Mouse (Mus musculus): ENCODE measurements around the gene Abhd13. TPM values are rescaled to one million over a fixed set of nuclear protein-coding genes. Genes with fewer than 3 reads are reported as not detected.
A peak's percentile ranks its signal among the peaks of the same experiment; 100 is the strongest.

Gene Abhd13
- polyA plus RNA-seq, 1 experiment from 2014 or later = 22.8 TPM

DNA sequence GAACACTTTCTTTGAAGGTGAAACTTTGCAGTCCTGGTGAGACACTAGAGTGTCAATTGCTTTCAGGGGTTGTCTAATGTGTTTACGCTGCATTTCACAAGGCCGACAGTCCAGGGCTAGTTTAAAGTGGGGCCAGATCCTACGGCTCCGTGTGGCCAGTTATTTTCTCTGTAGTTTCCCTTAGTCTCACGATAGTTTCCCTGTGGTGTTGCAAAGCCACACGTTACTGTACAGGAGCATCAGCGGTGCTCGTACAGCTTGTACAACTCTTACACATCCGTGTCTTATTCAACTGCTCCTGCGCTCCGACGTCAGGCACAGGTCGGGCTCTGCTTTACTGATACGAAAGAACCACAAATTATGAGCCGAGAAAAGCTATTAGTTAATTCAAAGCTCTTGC, 491 bp upstream of the Abhd13 start:
- ATAC-seq (ENCODE audit: insufficient number of reproducible peaks, insufficient read depth, low FRiP score, low TSS enrichment) = no peak
- H3K27ac ChIP-seq = no peak overlapping the region; the same call in 1 of the 2 replicates
- peaks cover 15% of the 10 kb centered on the region for H3K36me3 ChIP-seq
- peak overlapping the region; percentile 87 for H3K4me3 ChIP-seq
- peaks cover 26% of the 10 kb centered on the region for H3K4me1 ChIP-seq
- H3K9me3 ChIP-seq = no peaks in the 10 kb centered on the region
- H3K4me2 ChIP-seq (replicated peaks) = peak overlapping the region; percentile 78
- H3K9ac ChIP-seq = peak overlapping the region; percentile 40
- WGBS = 46% methylated on average over 15 of the region's 15 CpGs
- H3K27me3 ChIP-seq = no peaks in the 10 kb centered on the region

DNA sequence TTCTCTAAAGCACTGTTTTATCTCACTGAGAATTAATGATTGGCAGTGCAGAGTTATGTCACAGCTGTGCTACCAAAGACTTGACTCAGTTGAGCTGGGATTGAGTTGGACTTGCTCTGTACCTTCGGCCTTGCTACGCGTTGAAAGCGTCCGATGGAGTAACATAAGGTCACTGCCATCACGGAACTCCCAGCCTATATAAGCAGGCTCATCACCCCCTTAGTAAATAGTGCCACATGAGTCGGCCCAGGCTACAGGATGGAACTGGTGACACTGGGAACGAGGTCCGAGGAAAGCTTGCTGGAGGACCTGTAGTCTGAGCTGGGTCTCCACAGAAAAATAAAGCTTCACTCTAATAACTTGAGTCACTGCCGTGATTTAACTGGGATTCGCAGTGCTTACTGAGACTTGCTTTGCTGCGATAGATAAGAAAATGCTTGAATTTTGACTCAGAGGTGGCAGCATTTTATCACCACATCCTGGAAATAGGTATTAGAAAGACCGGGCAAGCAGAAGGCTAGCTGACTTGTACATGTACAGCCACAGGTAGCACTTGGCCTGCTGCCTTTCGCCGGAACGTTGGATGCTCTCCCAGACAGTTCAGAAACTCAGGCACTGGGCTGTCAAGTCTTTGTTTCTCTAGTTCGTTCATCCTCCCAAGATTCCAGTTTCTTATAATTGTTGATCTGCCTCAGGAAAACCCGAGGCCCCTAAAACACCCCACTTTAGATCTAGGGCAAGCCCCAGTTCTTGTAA, 1.1 kb downstream of the Abhd13 start:
- no peak overlapping the region for H3K27ac ChIP-seq
- no peaks in the 10 kb centered on the region for H3K9me3 ChIP-seq
- H3K4me3 ChIP-seq = peak overlapping the region; percentile 87
- peaks cover 26% of the 10 kb centered on the region for H3K4me1 ChIP-seq
- ATAC-seq (ENCODE audit: insufficient number of reproducible peaks, insufficient read depth, low FRiP score, low TSS enrichment) = no peak
- peak overlapping the region; percentile 78 for H3K4me2 ChIP-seq (replicated peaks)
- H3K9ac ChIP-seq = peak overlapping the region; percentile 86
- H3K27me3 ChIP-seq = no peaks in the 10 kb centered on the region
- no peaks in the 10 kb centered on the region; the same call in 1 of the 2 replicates for H3K36me3 ChIP-seq
- 58% methylated on average over 18 of the region's 18 CpGs for WGBS

DNA sequence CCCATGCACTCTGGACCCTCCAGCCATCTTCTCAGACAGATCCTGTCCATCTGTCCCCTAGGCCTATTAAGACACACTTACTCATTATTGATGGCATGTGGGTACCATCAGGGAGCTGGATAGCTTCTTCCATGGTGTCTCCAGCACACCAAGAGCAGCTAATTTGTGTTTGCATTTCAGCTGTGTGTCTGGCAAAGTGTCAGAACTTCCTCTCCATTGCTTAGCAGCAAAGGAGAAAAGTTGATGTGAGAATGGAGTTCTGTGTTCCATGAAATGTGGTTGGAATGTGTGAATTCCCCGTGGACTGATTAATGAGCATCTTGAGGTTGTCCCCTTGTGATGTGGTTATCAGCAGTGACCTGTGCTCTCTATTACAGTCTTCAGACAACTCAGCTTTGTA, 2.2 kb downstream of the Abhd13 start:
- Histone ChIP-seq H3K4me3 (no peak overlapping the region), H3K4me2 (replicated peaks) (no peak overlapping the region), H3K9ac (no peak overlapping the region), H3K27me3 (no peaks in the 10 kb centered on the region), H3K9me3 (no peaks in the 10 kb centered on the region), H3K27ac (no peak overlapping the region), H3K4me1 (peaks cover 26% of the 10 kb centered on the region), H3K36me3 (0 out of 2 replicates have a peak, but pooled peaks cover 4% of the 10 kb centered on the region)
- no peak for ATAC-seq (ENCODE audit: insufficient number of reproducible peaks, insufficient read depth, low FRiP score, low TSS enrichment)
- WGBS = 81% methylated on average over 1 of the region's 1 CpGs

DNA sequence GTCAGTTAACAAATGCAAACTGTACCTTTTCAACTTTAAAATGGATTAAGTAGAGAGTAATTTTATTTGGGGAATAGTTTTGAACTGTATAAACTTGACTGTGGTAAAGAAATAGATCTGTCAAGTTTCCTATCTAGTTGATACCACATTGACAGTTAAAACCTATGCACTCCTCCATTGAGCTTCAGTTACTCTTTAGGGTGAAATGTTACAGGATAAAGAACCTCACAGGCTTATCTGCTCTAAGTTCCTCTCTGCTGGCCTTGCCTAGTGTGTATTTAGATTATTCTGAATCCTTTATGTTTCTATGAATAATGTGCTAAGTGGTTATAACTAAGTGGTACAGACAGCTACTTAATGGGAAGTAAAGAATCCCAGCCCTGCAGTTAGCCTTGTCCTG, 2.7 kb downstream of the Abhd13 start:
- Histone ChIP-seq H3K27ac (no peak overlapping the region), H3K27me3 (no peaks in the 10 kb centered on the region), H3K9me3 (no peaks in the 10 kb centered on the region), H3K4me3 (no peak overlapping the region), H3K36me3 (0 out of 2 replicates have a peak, but pooled peaks cover 4% of the 10 kb centered on the region), H3K4me2 (replicated peaks) (no peak overlapping the region), H3K9ac (no peak overlapping the region), H3K4me1 (peaks cover 23% of the 10 kb centered on the region)
- no peak for ATAC-seq (ENCODE audit: insufficient number of reproducible peaks, insufficient read depth, low FRiP score, low TSS enrichment)

DNA sequence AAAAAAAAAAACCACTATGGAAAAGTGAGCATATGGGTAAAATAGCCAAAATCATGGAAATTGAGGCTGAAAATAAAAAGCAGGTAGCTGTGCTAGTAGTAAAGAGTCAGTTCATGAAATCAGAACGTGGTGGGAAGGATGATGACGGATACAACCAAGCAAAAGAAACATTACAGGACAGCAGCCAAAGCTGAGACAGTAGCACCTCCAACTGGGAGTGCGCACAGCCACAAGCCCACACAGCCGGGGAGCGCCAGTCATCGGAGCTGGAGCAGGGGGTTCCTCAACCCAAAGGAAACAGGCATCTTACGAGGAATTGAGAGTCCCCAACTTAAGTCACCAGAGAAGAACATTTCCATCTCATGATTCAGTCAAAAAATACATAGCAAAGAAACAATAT, 26.6 kb downstream of the Abhd13 start:
- no peak overlapping the region for H3K27ac ChIP-seq
- WGBS = 76% methylated on average over 7 of the region's 7 CpGs
- H3K9me3 ChIP-seq = no peaks in the 10 kb centered on the region
- peaks cover 10% of the 10 kb centered on the region for H3K27me3 ChIP-seq
- H3K9ac ChIP-seq = no peak overlapping the region
- no peaks in the 10 kb centered on the region for H3K36me3 ChIP-seq
- H3K4me2 ChIP-seq (replicated peaks) = no peak overlapping the region
- H3K4me1 ChIP-seq = peaks cover 6% of the 10 kb centered on the region
- no peak for ATAC-seq (ENCODE audit: insufficient number of reproducible peaks, insufficient read depth, low FRiP score, low TSS enrichment)
- no peak overlapping the region for H3K4me3 ChIP-seq

DNA sequence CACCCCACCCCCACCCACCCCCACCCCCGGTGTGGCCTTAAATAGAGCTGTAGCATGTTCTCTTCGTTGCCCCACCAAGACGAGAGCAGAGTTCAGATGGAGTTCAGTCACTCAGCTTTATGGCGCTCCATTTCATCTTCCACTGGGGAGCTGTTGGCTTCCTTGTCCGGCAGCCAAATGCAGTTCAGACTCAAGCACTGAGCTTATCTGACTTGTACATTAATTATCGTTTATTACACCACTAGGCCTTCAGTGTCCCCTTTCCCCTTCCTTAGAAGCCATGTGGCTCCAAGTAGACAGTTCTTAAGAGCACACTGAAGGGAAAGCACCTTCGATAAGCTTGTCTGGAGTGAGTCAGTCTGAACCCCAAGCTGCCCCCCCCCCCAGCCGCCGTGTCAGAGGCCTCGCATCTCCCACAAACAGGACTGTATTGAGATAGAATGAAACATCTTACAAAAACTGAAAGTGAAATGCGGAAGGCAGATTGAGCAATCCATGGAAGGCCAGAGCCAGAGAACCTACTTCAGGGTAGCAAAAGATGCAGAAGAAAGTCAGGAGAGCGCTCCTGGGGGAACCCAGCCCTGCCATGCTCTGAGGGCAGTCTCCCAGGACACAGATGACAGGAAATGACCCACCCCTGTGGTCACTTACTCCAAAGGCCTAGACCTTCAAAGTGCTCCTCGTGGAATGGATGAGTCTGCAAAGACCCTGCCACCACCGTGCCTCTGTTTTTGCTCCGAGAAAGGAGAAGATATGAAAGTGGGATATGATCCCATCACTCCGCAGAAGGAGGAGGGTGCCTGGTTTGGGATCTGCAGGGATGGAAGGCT, 28.9 kb downstream of the Abhd13 start, which contains the start of gene Tnfsf13b:
TSS of gene Tnfsf13b (plus strand) at position 312 of the 830 bp plus-strand sequence.
- Histone ChIP-seq H3K4me3 (peak within 1 kb of the TSS; percentile 41), H3K4me1 (peaks cover 6% of the 10 kb centered on the region), H3K36me3 (no peaks in the 10 kb centered on the region), H3K4me2 (replicated peaks) (peak within 1 kb of the TSS; percentile 86), H3K9ac (peak within 1 kb of the TSS; percentile 42; the same call in 1 of the 2 replicates), H3K9me3 (no peaks in the 10 kb centered on the region), H3K27me3 (peaks cover 10% of the 10 kb centered on the region), H3K27ac (no peak within 1 kb of the TSS)
- ATAC-seq (ENCODE audit: insufficient number of reproducible peaks, insufficient read depth, low FRiP score, low TSS enrichment) = no peak
- WGBS = 73% methylated on average over 16 of the region's 16 CpGs

DNA sequence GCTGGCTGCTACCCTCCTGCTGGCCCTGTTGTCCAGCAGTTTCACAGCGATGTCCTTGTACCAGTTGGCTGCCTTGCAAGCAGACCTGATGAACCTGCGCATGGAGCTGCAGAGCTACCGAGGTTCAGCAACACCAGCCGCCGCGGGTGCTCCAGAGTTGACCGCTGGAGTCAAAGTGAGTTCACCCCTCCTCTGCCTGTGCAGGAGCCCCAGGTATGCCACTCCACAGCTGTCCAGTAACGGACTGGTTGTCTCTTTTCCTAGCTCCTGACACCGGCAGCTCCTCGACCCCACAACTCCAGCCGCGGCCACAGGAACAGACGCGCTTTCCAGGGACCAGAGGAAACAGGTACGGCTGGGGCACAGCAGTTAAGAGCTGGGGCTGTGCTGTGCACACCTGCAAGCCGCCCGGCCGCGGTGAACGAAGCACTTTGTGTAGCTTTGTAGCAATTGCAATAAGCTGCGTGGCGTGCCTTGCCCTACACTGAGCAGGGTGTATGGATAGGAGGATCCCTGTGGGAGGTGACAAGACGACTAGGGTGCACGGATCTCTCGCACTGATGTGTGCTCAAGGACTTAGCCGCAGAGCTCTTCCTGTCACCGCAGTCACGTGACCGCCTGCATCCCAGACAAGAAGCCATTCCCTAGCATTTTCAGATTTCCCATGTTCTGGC, 29.6 kb downstream of the Abhd13 start:
- Histone ChIP-seq H3K9me3 (no peaks in the 10 kb centered on the region), H3K4me2 (replicated peaks) (peak overlapping the region; percentile 86), H3K27ac (no peak overlapping the region), H3K9ac (peak overlapping the region; percentile 42; the same call in 1 of the 2 replicates), H3K27me3 (peaks cover 10% of the 10 kb centered on the region), H3K36me3 (no peaks in the 10 kb centered on the region), H3K4me1 (peaks cover 6% of the 10 kb centered on the region), H3K4me3 (peak overlapping the region; percentile 41)
- WGBS = 5% methylated on average over 29 of the region's 29 CpGs
- ATAC-seq (ENCODE audit: insufficient number of reproducible peaks, insufficient read depth, low FRiP score, low TSS enrichment) = peak; percentile 60

DNA sequence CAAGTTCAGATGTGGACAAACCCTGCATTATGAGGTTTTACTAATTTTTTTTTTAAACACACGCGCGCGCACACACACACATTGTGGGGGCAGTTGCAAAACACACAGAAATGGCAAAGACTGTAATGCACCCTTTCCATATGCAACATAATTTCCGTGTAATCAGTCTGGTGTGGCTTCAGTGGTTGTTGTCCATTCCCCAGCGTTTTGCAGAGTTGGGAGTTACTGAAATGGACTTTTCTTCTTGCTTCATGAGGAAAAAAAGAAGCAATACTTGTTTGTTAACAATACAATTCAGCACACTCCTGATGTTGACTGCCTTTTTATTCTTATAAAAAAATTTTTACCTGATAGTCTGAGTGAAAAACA, 30.1 kb downstream of the Abhd13 start:
- Histone ChIP-seq H3K4me1 (peaks cover 6% of the 10 kb centered on the region), H3K27me3 (peaks cover 10% of the 10 kb centered on the region), H3K9me3 (no peaks in the 10 kb centered on the region), H3K4me2 (replicated peaks) (peak overlapping the region; percentile 86), H3K27ac (no peak overlapping the region), H3K36me3 (no peaks in the 10 kb centered on the region), H3K9ac (no peak overlapping the region), H3K4me3 (peak overlapping the region; percentile 41; the same call in 1 of the 2 replicates)
- WGBS = 46% methylated on average over 6 of the region's 6 CpGs
- no peak for ATAC-seq (ENCODE audit: insufficient number of reproducible peaks, insufficient read depth, low FRiP score, low TSS enrichment)

DNA sequence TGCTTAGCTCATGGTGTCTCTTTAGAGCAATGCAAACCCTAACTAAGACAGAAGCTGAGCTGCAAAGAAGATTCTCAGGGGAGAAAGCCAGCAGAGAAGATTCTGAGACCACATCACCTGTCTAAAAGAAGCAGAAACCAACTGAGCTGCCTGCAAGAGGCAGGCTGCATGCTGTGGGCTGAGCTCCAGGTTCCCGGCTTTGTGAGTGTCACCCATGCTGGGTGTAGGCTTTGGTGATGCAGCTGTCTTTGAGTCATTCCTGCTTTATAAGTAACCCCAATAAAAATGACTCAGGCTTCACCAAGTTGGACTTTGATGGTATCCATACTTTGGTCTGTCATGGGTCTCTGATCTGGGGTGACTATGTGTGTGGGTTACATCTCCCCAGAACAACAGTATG, 38.7 kb downstream of the Abhd13 start:
- Histone ChIP-seq H3K4me2 (replicated peaks) (no peak overlapping the region), H3K9ac (no peak overlapping the region), H3K9me3 (no peaks in the 10 kb centered on the region), H3K4me1 (no peaks in the 10 kb centered on the region), H3K4me3 (no peak overlapping the region), H3K36me3 (no peaks in the 10 kb centered on the region), H3K27ac (no peak overlapping the region), H3K27me3 (no peaks in the 10 kb centered on the region)
- no peak for ATAC-seq (ENCODE audit: insufficient number of reproducible peaks, insufficient read depth, low FRiP score, low TSS enrichment)
- 68% methylated on average over 1 of the region's 1 CpGs for WGBS

DNA sequence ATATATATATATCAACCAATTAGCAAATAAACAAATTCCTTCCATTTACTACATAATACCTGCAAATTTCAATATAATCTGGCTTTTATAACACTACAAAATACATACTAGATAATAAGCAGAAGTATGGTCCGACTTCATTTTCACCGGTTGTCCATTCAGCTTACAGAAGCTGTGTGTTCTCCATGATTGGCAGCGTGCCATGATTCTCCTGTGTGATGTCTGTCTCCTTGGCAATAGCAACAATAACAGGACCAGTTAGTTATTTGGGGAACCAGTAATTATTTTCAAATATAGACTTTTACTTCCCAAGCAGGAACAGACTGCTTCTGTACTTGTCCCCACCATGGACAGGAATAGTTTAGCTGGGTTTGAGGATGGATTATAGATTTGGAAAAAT, 39.7 kb downstream of the Abhd13 start:
- Histone ChIP-seq H3K27me3 (no peaks in the 10 kb centered on the region), H3K9me3 (no peaks in the 10 kb centered on the region), H3K4me3 (no peak overlapping the region), H3K36me3 (no peaks in the 10 kb centered on the region), H3K4me2 (replicated peaks) (no peak overlapping the region), H3K9ac (no peak overlapping the region), H3K27ac (no peak overlapping the region), H3K4me1 (no peaks in the 10 kb centered on the region)
- WGBS = 81% methylated on average over 3 of the region's 3 CpGs
- ATAC-seq (ENCODE audit: insufficient number of reproducible peaks, insufficient read depth, low FRiP score, low TSS enrichment) = no peak

DNA sequence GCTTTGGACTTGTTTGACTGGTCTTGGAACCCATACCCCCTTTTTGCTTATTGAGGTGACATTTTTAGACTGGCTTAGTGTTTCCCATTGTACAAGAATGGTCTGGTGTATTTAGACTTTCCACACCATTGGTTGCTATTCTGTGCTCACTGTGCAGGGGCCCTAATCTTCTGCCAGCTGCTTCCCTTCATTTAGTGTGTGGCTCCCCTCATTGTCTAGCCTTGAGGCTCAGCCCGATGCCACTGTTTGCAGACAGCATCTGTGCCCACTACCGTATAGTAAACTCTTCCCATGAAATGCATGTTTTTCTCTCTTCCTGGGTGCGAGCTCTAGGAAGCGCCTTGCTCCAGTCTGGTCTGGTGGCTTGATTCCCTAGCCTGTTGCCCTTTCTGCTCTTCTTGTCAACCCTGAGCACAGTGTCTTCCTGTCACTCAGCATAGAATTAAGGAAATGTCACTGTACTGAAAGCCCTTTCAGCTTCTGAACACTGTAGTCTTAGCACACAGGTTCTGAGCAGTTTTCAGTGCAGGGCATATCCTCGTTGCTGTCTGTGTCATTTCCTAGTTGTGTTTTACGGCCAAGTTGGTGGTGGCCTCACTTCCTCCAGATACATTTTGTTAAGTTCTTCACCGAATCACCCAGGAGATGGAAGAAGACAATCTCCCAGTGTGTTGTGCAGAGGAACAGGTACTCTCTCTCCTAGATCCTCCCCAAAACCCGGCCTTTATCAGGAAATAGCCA, 53.0 kb downstream of the Abhd13 start:
- H3K27ac ChIP-seq = no peak overlapping the region
- no peaks in the 10 kb centered on the region for H3K9me3 ChIP-seq
- H3K4me3 ChIP-seq = no peak overlapping the region
- no peaks in the 10 kb centered on the region for H3K36me3 ChIP-seq
- H3K9ac ChIP-seq = no peak overlapping the region
- H3K4me2 ChIP-seq (replicated peaks) = no peak overlapping the region
- H3K27me3 ChIP-seq = no peaks in the 10 kb centered on the region
- no peaks in the 10 kb centered on the region for H3K4me1 ChIP-seq
- 78% methylated on average over 8 of the region's 8 CpGs for WGBS
- no peak for ATAC-seq (ENCODE audit: insufficient number of reproducible peaks, insufficient read depth, low FRiP score, low TSS enrichment)
